Mouse (Mus musculus) skeletal muscle tissue, adult 2 months (tissue): ENCODE measurements around the gene Kdm4b.

Source experiments
- DNase-seq: peaks from one replicate; pipeline ENCODE4 v3.0.0-alpha.2; 2012; ENCODE audit warnings: low read depth, low spot score

Kdm4b gene

GRCm38 (mm10) chr17:56427857-56428256 lies 102.0 kb downstream of the Kdm4b start:
- no peak for DNase-seq

- DNase-seq: no peak
Measured at GRCm38 (mm10) chr17:56431582-56431981, 105.7 kb downstream of the Kdm4b start.

- no peak for DNase-seq
Measured at GRCm38 (mm10) chr17:56439731-56440460, 114.0 kb downstream of the Kdm4b start.

GRCm38 (mm10) chr17:56442316-56442715 lies 116.5 kb downstream of the Kdm4b start:
- DNase-seq: no peak

GRCm38 (mm10) chr17:56443341-56443795 lies 117.5 kb downstream of the Kdm4b start:
- no peak for DNase-seq

GRCm38 (mm10) chr17:56444771-56445170 lies 118.9 kb downstream of the Kdm4b start:
- no peak for DNase-seq

GRCm38 (mm10) chr17:56445397-56445796 lies 119.5 kb downstream of the Kdm4b start:
- DNase-seq: no peak

GRCm38 (mm10) chr17:56447716-56448115 lies 121.9 kb downstream of the Kdm4b start:
- DNase-seq: no peak
